Mouse (Mus musculus) heart, embryonic 16.5 days (tissue): ENCODE data around the gene Lfng. TPM values are rescaled to one million over a fixed set of nuclear protein-coding genes. Genes with fewer than 3 reads are reported as not detected.
A peak's percentile ranks its signal among the peaks of the same experiment; 100 is the strongest.

Experiments used
- ATAC-seq: fragments of 200-750 bp; cut with Nextera tagmentation; replicated peaks from 2 replicates; pipeline ENCODE4 v1.8.0; 2017; ENCODE audit warnings: moderate number of reproducible peaks; ENCODE audit not compliant: insufficient read depth, low FRiP score; ENCODE audit errors: extremely low read depth
- H3K27ac ChIP-seq: fragments of 300-500 bp; sonication (generic); 2 replicates; pipeline ENCODE4 v1.5.1; 2014; ENCODE audit warnings: mild to moderate bottlenecking, low read length, control low read depth, moderate library complexity
- H3K27me3 ChIP-seq: fragments of 300-500 bp; sonication (generic); 2 replicates; pipeline ENCODE4 v1.6.1; 2014; ENCODE audit warnings: low read length, mixed read lengths; ENCODE audit not compliant: control insufficient read depth, insufficient read depth
- H3K36me3 ChIP-seq: fragments of 300-500 bp; sonication (generic); 2 replicates; pipeline ENCODE4 v1.6.1; 2014; ENCODE audit not compliant: control insufficient read depth, insufficient read depth
- H3K4me1 ChIP-seq: fragments of 300-500 bp; sonication (generic); 2 replicates; pipeline ENCODE4 v1.6.1; 2014; ENCODE audit warnings: low read length, mixed read lengths; ENCODE audit not compliant: control insufficient read depth, insufficient read depth
- H3K4me2 ChIP-seq: fragments of 300-500 bp; sonication (generic); 2 replicates; pipeline ENCODE4 v1.6.1; 2014; ENCODE audit warnings: low read depth, mild to moderate bottlenecking, control low read depth, low read length
- H3K4me3 ChIP-seq: fragments of 300-500 bp; sonication (generic); 2 replicates; pipeline ENCODE4 v1.5.1; 2014; ENCODE audit warnings: mild to moderate bottlenecking, control low read depth, low read length
- H3K9ac ChIP-seq: fragments of 300-500 bp; sonication (generic); 2 replicates; pipeline ENCODE4 v1.6.1; 2014; ENCODE audit warnings: low read length, control low read depth
- H3K9me3 ChIP-seq: fragments of 300-500 bp; sonication (generic); replicated peaks from 2 replicates; pipeline ENCODE4 v1.6.1; 2016; ENCODE audit warnings: low read length; ENCODE audit not compliant: control insufficient read depth
- whole genome bisulfite sequencing: fragments of 180-500 bp; shearing (Covaris S2); extraction: QIAGEN DNeasy Blood & Tissue Kit; methylation state at CpG from one replicate; pipeline ENCODE4 v1.1.7; 2014; 5-methylcytosine and 5-hydroxymethylcytosine counted together
- polyA plus RNA-seq: library from polyadenylated mRNA; unstranded; fragments of >200 nt; fragmentation: Nextera tagmentation; extraction: Ambion mirVana; gene quantifications from 2 replicates; pipeline ENCODE4 v1.2.1, GENCODE M21; 2015

Lfng gene
- polyA plus RNA-seq, 1 experiment from 2014 or later = 6.2 TPM

DNA sequence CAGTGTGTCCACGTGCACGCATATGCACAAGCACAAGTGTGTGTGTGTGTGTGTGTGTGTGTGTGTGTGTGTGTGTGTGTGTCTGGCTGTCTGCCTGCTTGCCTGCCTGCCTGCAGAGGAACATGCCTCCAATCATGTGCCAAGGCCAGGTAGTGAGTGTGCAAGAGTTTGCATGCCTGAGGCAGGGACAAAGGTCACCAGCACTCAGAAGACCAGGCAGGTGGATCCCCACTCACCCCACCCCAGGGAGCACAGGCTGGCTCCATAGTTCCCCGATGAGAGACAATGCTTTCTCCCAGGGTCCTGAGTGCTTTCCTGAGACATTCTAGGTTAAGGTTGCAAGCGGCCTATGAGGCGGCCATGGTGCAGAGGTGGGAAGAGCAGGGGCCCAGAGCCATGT, 17.1 kb downstream of the Lfng start:
- Histone ChIP-seq H3K27ac (no peak overlapping the region), H3K4me3 (no peak overlapping the region), H3K9ac (no peak overlapping the region), H3K36me3 (peaks cover 52% of the 10 kb centered on the region), H3K4me1 (no peaks in the 10 kb centered on the region), H3K27me3 (no peaks in the 10 kb centered on the region), H3K9me3 (peaks cover 9% of the 10 kb centered on the region), H3K4me2 (no peak overlapping the region)
- 91% methylated on average over 5 of the region's 5 CpGs for WGBS
- ATAC-seq = no peak

- Histone ChIP-seq H3K27ac (no peak overlapping the region), H3K9ac (no peak overlapping the region), H3K27me3 (no peaks in the 10 kb centered on the region), H3K4me1 (no peaks in the 10 kb centered on the region), H3K36me3 (peaks cover 59% of the 10 kb centered on the region), H3K4me3 (no peak overlapping the region), H3K9me3 (peaks cover 9% of the 10 kb centered on the region), H3K4me2 (no peak overlapping the region)
- ATAC-seq = no peak
- WGBS = 90% methylated on average over 13 of the region's 13 CpGs
Measured at GRCm38 (mm10) chr5:140624961-140625360, 17.8 kb downstream of the Lfng start.

GRCm38 (mm10) chr5:140627580-140627979, 20.5 kb downstream of the Lfng start:
- Histone ChIP-seq H3K9me3 (peaks cover 9% of the 10 kb centered on the region), H3K4me2 (no peak overlapping the region), H3K27ac (no peak overlapping the region), H3K27me3 (no peaks in the 10 kb centered on the region), H3K9ac (no peak overlapping the region), H3K36me3 (peaks cover 70% of the 10 kb centered on the region), H3K4me1 (no peaks in the 10 kb centered on the region), H3K4me3 (no peak overlapping the region)
- no peak for ATAC-seq
- 94% methylated on average over 5 of the region's 5 CpGs for WGBS

GRCm38 (mm10) chr5:140628995-140629394, 21.9 kb downstream of the Lfng start:
- 88% methylated on average over 9 of the region's 9 CpGs for WGBS
- Histone ChIP-seq H3K27ac (no peak overlapping the region), H3K4me3 (no peak overlapping the region), H3K4me2 (no peak overlapping the region), H3K4me1 (no peaks in the 10 kb centered on the region), H3K27me3 (no peaks in the 10 kb centered on the region), H3K36me3 (peaks cover 65% of the 10 kb centered on the region), H3K9ac (no peak overlapping the region), H3K9me3 (peaks cover 9% of the 10 kb centered on the region)
- no peak for ATAC-seq

DNA sequence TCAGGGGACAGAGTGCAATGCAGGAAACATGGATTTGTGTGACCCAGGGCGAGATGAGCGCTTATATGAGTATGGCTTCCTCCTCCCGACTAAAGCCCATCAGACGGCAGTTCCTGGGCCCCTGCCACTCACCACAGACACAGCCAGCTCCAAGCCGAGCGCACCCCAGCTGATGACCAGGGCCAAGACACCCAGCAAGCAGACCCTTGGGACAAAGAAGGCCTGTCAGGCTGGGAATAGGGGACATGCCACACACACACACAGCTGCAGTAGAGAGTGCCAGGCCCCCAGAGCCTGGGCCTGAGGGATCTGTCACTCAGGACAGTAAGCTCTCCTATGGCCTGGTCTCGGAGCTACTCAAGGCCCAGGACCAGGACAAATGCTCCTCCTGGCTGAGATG, 26.3 kb downstream of the Lfng start:
- WGBS = 88% methylated on average over 7 of the region's 7 CpGs
- ATAC-seq = no peak
- peaks cover 54% of the 10 kb centered on the region for H3K36me3 ChIP-seq

DNA sequence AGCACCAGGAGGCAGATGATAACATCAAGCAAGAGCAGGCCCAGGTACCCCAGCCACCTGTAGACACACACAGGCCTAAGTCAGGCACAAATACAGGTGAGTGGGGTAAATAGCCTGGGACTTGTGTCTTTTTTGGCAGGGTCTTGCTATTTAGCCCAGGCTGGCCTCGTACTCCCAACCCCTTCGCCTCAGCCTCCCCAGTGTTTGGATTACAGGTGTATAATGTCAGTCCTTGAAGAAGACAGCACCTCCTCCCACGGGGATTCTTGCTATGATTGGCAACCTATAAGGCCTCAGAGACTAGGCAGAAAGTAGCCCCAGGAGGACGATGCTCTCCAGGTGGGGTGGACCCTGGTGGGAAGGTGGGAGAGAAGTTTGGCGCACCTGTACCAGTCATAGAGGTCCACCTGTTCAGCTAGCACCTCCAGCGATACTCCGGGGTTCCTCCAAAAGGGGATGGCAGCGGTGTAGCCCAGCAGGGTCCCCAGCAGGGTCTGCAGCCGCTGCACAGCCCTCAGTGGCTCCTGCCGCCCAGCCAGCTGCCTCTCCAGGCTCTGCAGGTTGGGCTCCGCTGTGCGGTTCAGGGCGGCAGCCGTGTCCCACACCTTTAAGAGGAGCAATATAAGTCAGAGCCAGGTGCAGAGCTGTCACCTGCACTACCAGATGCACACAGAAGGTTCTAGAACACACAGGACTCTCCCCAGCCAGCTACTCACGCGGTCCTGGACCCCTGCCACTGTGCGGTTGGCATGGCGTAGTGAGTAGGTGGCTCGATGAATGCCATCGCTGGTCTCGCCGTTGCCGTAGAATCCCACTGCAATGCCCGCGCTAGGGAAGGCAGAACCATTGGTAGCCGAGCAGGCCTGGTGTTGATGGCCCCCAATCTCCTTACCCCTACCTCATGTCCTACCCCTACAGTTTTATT, 27.9 kb downstream of the Lfng start:
- Histone ChIP-seq H3K27ac (no peak overlapping the region), H3K4me1 (peaks cover 6% of the 10 kb centered on the region), H3K4me3 (no peak overlapping the region), H3K9me3 (no peaks in the 10 kb centered on the region), H3K36me3 (peaks cover 38% of the 10 kb centered on the region), H3K9ac (no peak overlapping the region), H3K27me3 (no peaks in the 10 kb centered on the region), H3K4me2 (no peak overlapping the region)
- ATAC-seq = no peak
- WGBS = 93% methylated on average over 26 of the region's 26 CpGs

More for the DNA sequence above, 26.3 kb downstream of the Lfng start:
- H3K4me2 ChIP-seq = no peak overlapping the region
- no peak overlapping the region for H3K4me3 ChIP-seq
- no peaks in the 10 kb centered on the region for H3K9me3 ChIP-seq
- H3K27ac ChIP-seq = no peak overlapping the region
- H3K4me1 ChIP-seq = peaks cover 6% of the 10 kb centered on the region
- no peak overlapping the region for H3K9ac ChIP-seq
- H3K27me3 ChIP-seq = no peaks in the 10 kb centered on the region

- H3K36me3 ChIP-seq = peaks cover 37% of the 10 kb centered on the region
Measured at GRCm38 (mm10) chr5:140636316-140637057, 29.4 kb downstream of the Lfng start.

GRCm38 (mm10) chr5:140637058-140637410, 29.9 kb downstream of the Lfng start:
- H3K36me3 ChIP-seq = peaks cover 32% of the 10 kb centered on the region
- WGBS = 85% methylated on average over 6 of the region's 6 CpGs
- no peak for ATAC-seq
- peaks cover 24% of the 10 kb centered on the region for H3K4me1 ChIP-seq
- H3K4me3 ChIP-seq = no peak overlapping the region
- no peak overlapping the region for H3K4me2 ChIP-seq
- peak overlapping the region; percentile 5; the same call in 1 of the 2 replicates for H3K27ac ChIP-seq
- no peaks in the 10 kb centered on the region for H3K27me3 ChIP-seq
- H3K9ac ChIP-seq = no peak overlapping the region
- H3K9me3 ChIP-seq = no peaks in the 10 kb centered on the region

More at GRCm38 (mm10) chr5:140636316-140637057, 29.4 kb downstream of the Lfng start:
- ATAC-seq = no peak
- Histone ChIP-seq H3K27me3 (no peaks in the 10 kb centered on the region), H3K4me3 (no peak overlapping the region), H3K4me2 (no peak overlapping the region), H3K9me3 (no peaks in the 10 kb centered on the region), H3K27ac (peak overlapping the region; percentile 5; the same call in 1 of the 2 replicates), H3K9ac (no peak overlapping the region), H3K4me1 (peaks cover 18% of the 10 kb centered on the region)
- WGBS = 82% methylated on average over 6 of the region's 7 CpGs

DNA sequence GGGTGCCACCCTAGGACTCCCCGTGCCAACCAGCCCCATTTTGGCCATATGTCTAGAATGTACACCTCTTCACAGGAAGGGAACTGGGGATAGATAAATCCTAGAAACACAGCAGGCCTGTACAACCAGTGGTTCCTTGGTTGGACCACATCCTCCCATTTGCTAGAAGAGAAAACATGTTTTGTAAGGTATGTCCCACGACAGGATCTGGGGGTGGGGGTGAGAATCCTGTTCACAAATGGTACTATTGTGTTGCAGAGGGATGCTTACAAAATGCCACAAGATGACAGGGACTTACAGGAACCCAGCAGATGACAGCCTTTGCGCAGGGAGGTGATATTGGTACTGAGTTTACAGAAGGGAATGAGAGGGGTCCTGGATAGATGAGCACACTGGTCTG, 30.9 kb downstream of the Lfng start:
- Histone ChIP-seq H3K4me3 (no peak overlapping the region), H3K36me3 (peaks cover 22% of the 10 kb centered on the region), H3K27ac (no peak overlapping the region), H3K27me3 (no peaks in the 10 kb centered on the region), H3K4me2 (no peak overlapping the region), H3K4me1 (peaks cover 28% of the 10 kb centered on the region), H3K9ac (no peak overlapping the region), H3K9me3 (no peaks in the 10 kb centered on the region)
- WGBS = 86% methylated on average over 3 of the region's 3 CpGs
- ATAC-seq = no peak
